Mouse (Mus musculus): ENCODE measurements around the gene Tefm. TPM values are rescaled to one million over a fixed set of nuclear protein-coding genes. Genes with fewer than 3 reads are reported as not detected.

Tefm gene
- polyA plus RNA-seq, 1 experiment, result 12.3 TPM

DNA sequence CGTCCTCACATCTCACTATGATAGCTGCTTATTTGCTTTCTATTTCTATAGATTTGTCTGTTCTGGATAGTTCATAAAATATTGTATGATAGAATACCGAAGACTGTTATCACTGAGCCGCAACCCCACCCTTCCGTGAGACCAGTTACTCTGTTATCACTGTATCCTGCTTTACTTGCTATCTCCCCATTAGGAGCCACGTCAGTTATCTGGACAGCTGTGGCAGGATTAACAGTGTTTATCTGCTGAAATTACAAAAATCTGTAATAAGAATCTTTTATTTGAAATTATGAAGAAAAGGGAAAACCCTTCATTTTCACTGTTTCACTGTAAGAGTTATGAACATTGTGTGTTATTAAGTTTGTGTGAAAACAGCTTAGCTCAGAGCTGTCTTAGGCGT lies 40.7 kb downstream of the Tefm start:
- TF ChIP-seq POLR2A (IDR thresholded peaks at IDR 0.05; ENCODE audit: low read depth, low read length) (no peak), CTCF (conservative IDR thresholded peaks at IDR 0.05; ENCODE audit: insufficient read depth, insufficient read length, low read depth, low read length) (no peak)
- no peaks in the 10 kb centered on the region for H3K36me3 ChIP-seq (ENCODE audit: control insufficient read depth, insufficient read depth, low read length)
- 96% methylated on average over 6 of the region's 6 CpGs for WGBS

GRCm38 (mm10) chr11:80098444-80099056 lies 43.4 kb downstream of the Tefm start:
- Histone ChIP-seq H3K27ac (ENCODE audit: insufficient read depth, low read depth, low read length) (no peak overlapping the region), H3K36me3 (ENCODE audit: control insufficient read depth, insufficient read depth, low read length) (no peaks in the 10 kb centered on the region), H3K27me3 (replicated peaks; ENCODE audit: control insufficient read depth, insufficient read depth, low read length) (no peaks in the 10 kb centered on the region), H3K4me1 (ENCODE audit: control insufficient read depth, insufficient read depth, low read length) (no peaks in the 10 kb centered on the region), H3K4me3 (ENCODE audit: insufficient read depth, low read depth, low read length) (no peak overlapping the region)
- no peak for TF ChIP-seq CTCF (conservative IDR thresholded peaks at IDR 0.05; ENCODE audit: insufficient read depth, insufficient read length, low read depth, low read length)
- no peak for TF ChIP-seq POLR2A (IDR thresholded peaks at IDR 0.05; ENCODE audit: low read depth, low read length)
- DNase-seq, result no peak
- 95% methylated on average over 3 of the region's 3 CpGs for WGBS

More for the DNA sequence above, 40.7 kb downstream of the Tefm start:
- Histone ChIP-seq H3K27me3 (replicated peaks; ENCODE audit: control insufficient read depth, insufficient read depth, low read length) (no peaks in the 10 kb centered on the region), H3K4me3 (ENCODE audit: insufficient read depth, low read depth, low read length) (no peak overlapping the region), H3K4me1 (ENCODE audit: control insufficient read depth, insufficient read depth, low read length) (no peaks in the 10 kb centered on the region), H3K27ac (ENCODE audit: insufficient read depth, low read depth, low read length) (no peak overlapping the region)
- DNase-seq, result no peak

- no peaks in the 10 kb centered on the region for H3K27me3 ChIP-seq (replicated peaks; ENCODE audit: control insufficient read depth, insufficient read depth, low read length)
- no peak for DNase-seq
- WGBS, result 38% methylated on average over 3 of the region's 3 CpGs
- no peaks in the 10 kb centered on the region for H3K4me1 ChIP-seq (ENCODE audit: control insufficient read depth, insufficient read depth, low read length)
- no peak overlapping the region for H3K4me3 ChIP-seq (ENCODE audit: insufficient read depth, low read depth, low read length)
- no peaks in the 10 kb centered on the region for H3K36me3 ChIP-seq (ENCODE audit: control insufficient read depth, insufficient read depth, low read length)
- TF ChIP-seq POLR2A (IDR thresholded peaks at IDR 0.05; ENCODE audit: low read depth, low read length) (no peak), CTCF (conservative IDR thresholded peaks at IDR 0.05; ENCODE audit: insufficient read depth, insufficient read length, low read depth, low read length) (no peak)
- no peak overlapping the region for H3K27ac ChIP-seq (ENCODE audit: insufficient read depth, low read depth, low read length)
These were observed 51.3 kb downstream of the Tefm start for GRCm38 (mm10) chr11:80090555-80091164.

- WGBS, result under 1% methylated on average over 14 of the region's 14 CpGs
- no peaks in the 10 kb centered on the region for H3K36me3 ChIP-seq (ENCODE audit: control insufficient read depth, insufficient read depth, low read length)
- DNase-seq, result no peak
- TF ChIP-seq CTCF (conservative IDR thresholded peaks at IDR 0.05; ENCODE audit: insufficient read depth, insufficient read length, low read depth, low read length) (no peak), POLR2A (IDR thresholded peaks at IDR 0.05; ENCODE audit: low read depth, low read length) (no peak)
- H3K27ac ChIP-seq (ENCODE audit: insufficient read depth, low read depth, low read length), result no peak overlapping the region
- no peaks in the 10 kb centered on the region for H3K4me1 ChIP-seq (ENCODE audit: control insufficient read depth, insufficient read depth, low read length)
- H3K27me3 ChIP-seq (replicated peaks; ENCODE audit: control insufficient read depth, insufficient read depth, low read length), result no peaks in the 10 kb centered on the region
- H3K4me3 ChIP-seq (ENCODE audit: insufficient read depth, low read depth, low read length), result peak overlapping the region; percentile 78
These were observed 52.2 kb downstream of the Tefm start for GRCm38 (mm10) chr11:80089817-80090214.

GRCm38 (mm10) chr11:80088917-80089816 lies 52.8 kb downstream of the Tefm start, which contains the start of gene Atad5:
TSS of gene Atad5 (plus strand) at chr11:80089400.
- TF ChIP-seq POLR2A (IDR thresholded peaks at IDR 0.05; ENCODE audit: low read depth, low read length) (no peak), CTCF (conservative IDR thresholded peaks at IDR 0.05; ENCODE audit: insufficient read depth, insufficient read length, low read depth, low read length) (no peak)
- WGBS, result 5% methylated on average over 57 of the region's 57 CpGs
- Histone ChIP-seq H3K4me1 (ENCODE audit: control insufficient read depth, insufficient read depth, low read length) (no peaks in the 10 kb centered on the region), H3K27me3 (replicated peaks; ENCODE audit: control insufficient read depth, insufficient read depth, low read length) (no peaks in the 10 kb centered on the region), H3K36me3 (ENCODE audit: control insufficient read depth, insufficient read depth, low read length) (no peaks in the 10 kb centered on the region), H3K27ac (ENCODE audit: insufficient read depth, low read depth, low read length) (no peak within 1 kb of the TSS), H3K4me3 (ENCODE audit: insufficient read depth, low read depth, low read length) (peak within 1 kb of the TSS; percentile 78)
- DNase-seq, result peak; percentile 93

DNA sequence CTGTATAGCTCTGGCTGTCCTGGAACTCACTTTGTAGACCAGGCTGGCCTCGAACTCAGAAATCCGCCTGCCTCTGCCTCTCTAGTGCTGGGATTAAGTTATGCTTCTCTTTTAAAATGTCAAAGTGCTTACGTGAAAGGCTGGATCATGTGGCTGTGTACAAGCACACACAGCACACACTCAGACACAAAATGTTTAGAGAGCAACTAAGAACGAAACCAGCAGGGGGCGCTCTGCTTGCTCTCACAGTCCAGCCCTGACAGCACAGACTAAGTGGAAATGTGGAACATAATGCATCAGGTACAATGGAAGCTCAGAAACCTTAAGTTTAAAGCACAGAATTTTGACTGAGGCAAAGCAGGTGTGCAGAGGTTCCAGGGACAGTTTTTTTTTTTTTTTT lies 55.1 kb downstream of the Tefm start:
- no peaks in the 10 kb centered on the region for H3K4me1 ChIP-seq (ENCODE audit: control insufficient read depth, insufficient read depth, low read length)
- 7% methylated on average over 5 of the region's 5 CpGs for WGBS

More for the DNA sequence above, 55.1 kb downstream of the Tefm start:
- TF ChIP-seq POLR2A (IDR thresholded peaks at IDR 0.05; ENCODE audit: low read depth, low read length) (no peak), CTCF (conservative IDR thresholded peaks at IDR 0.05; ENCODE audit: insufficient read depth, insufficient read length, low read depth, low read length) (peak; percentile 96)
- Histone ChIP-seq H3K36me3 (ENCODE audit: control insufficient read depth, insufficient read depth, low read length) (no peaks in the 10 kb centered on the region), H3K27ac (ENCODE audit: insufficient read depth, low read depth, low read length) (no peak overlapping the region), H3K4me3 (ENCODE audit: insufficient read depth, low read depth, low read length) (no peak overlapping the region), H3K27me3 (replicated peaks; ENCODE audit: control insufficient read depth, insufficient read depth, low read length) (no peaks in the 10 kb centered on the region)
- peak; percentile 92 for DNase-seq

Other genes starting within 250 kb of the Tefm start
- 7.7 and 10.3 TPM in 2 replicates for gene Utp6, start 179.8 kb downstream of the Tefm start, polyA plus RNA-seq (2012; rRNA removed)
- 4.3 and 5.7 TPM in 2 replicates for gene Suz12, start 149.1 kb downstream of the Tefm start, polyA plus RNA-seq (2012; rRNA removed)
- gene Crlf3, start 61.2 kb downstream of the Tefm start, polyA plus RNA-seq (2012; rRNA removed), result 7.5 and 9.2 TPM in 2 replicates
- gene Atad5, start 52.8 kb downstream of the Tefm start, polyA plus RNA-seq (2012; rRNA removed), result 0.22 and 0.25 TPM in 2 replicates
- 25.9 and 26.8 TPM in 2 replicates for gene Adap2, start 11.9 kb upstream of the Tefm start, polyA plus RNA-seq (2012; rRNA removed)
- 7.0 and 7.6 TPM in 2 replicates for gene Rnf135, start 41.7 kb upstream of the Tefm start, polyA plus RNA-seq (2012; rRNA removed)
- gene Rhot1, start 66.8 kb upstream of the Tefm start, polyA plus RNA-seq (2012; rRNA removed), result 13.7 and 18.3 TPM in 2 replicates
- gene Rhbdl3, start 158.7 kb upstream of the Tefm start, polyA plus RNA-seq (2012; rRNA removed), result 2.6 and 2.8 TPM in 2 replicates
- 4.1 and 5.0 TPM in 2 replicates for gene 5730455P16Rik, start 235.9 kb upstream of the Tefm start, polyA plus RNA-seq (2012; rRNA removed)
- gene Zfp207, start 241.1 kb upstream of the Tefm start, polyA plus RNA-seq (2012; rRNA removed), result 66.8 and 72.8 TPM in 2 replicates

All from kidney, adult 2 months (tissue).